Mouse (Mus musculus) midbrain, embryonic 15.5 days (tissue): Measurements from ENCODE around the gene Crcp. TPM values are rescaled to one million over a fixed set of nuclear protein-coding genes. Genes with fewer than 3 reads are reported as not detected.

Experiments
- ATAC-seq: fragments of 200-750 bp; cut with Nextera tagmentation; replicated peaks from 2 replicates; pipeline ENCODE4 v1.8.0; 2017; ENCODE audit warnings: moderate TSS enrichment
- H3K27ac ChIP-seq: fragments of 300-500 bp; sonication (generic); 2 replicates; pipeline ENCODE4 v1.5.1; 2015; ENCODE audit warnings: mild to moderate bottlenecking, inconsistent platforms
- H3K27me3 ChIP-seq: fragments of 300-500 bp; sonication (generic); replicated peaks from 2 replicates; pipeline ENCODE4 v1.6.1; 2015; ENCODE audit warnings: inconsistent platforms
- H3K36me3 ChIP-seq: fragments of 300-500 bp; sonication (generic); replicated peaks from 2 replicates; pipeline ENCODE4 v1.6.1; 2015; ENCODE audit warnings: inconsistent platforms
- H3K4me1 ChIP-seq: fragments of 300-500 bp; sonication (generic); 2 replicates; pipeline ENCODE4 v1.6.1; 2015; ENCODE audit warnings: inconsistent platforms
- H3K4me2 ChIP-seq: fragments of 300-500 bp; sonication (generic); 2 replicates; pipeline ENCODE4 v1.6.1; 2015; ENCODE audit warnings: inconsistent platforms, mild to moderate bottlenecking, moderate library complexity
- H3K4me3 ChIP-seq: fragments of 300-500 bp; sonication (generic); 2 replicates; pipeline ENCODE4 v1.5.1; 2015; ENCODE audit warnings: mild to moderate bottlenecking, inconsistent platforms
- H3K9ac ChIP-seq: fragments of 300-500 bp; sonication (generic); 2 replicates; pipeline ENCODE4 v1.6.1; 2015; ENCODE audit warnings: mild to moderate bottlenecking, inconsistent platforms
- H3K9me3 ChIP-seq: fragments of 300-500 bp; sonication (generic); 2 replicates; pipeline ENCODE4 v1.6.1; 2016; ENCODE audit warnings: inconsistent platforms
- WGBS: fragments of 180-500 bp; shearing (Covaris S2); methylation state at CpG from one replicate; pipeline ENCODE4 v1.1.7; 2015; ENCODE audit warnings: mixed read lengths; 5-methylcytosine and 5-hydroxymethylcytosine counted together
- polyA plus RNA-seq: library from polyadenylated mRNA; unstranded; fragments of >200 nt; fragmentation: Nextera tagmentation; extraction: Ambion mirVana; gene quantifications from 2 replicates; pipeline ENCODE4 v1.2.1, GENCODE M21; 2015

The Crcp gene
- polyA plus RNA-seq, 1 experiment from 2014 or later = 88.6 TPM

DNA sequence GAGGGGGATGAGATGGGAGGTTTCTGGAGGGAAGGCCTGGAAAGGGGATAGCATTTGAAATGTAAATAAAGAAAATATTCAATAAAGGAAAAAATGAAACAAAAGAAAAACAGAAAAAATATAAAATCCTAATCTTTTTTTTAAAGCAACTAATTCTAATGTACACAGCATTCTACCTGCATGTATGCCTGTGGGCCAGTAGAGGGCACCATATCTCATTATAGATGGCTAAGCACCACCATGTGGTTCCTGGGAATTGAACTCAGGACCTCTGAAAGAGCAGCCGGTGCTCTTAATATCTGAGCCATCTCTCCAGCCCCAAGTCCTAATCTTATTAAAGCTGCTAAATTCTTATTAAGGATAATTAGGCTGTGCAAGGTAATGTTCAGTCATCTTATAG, 21.7 kb upstream of the Crcp start:
- H3K4me2 ChIP-seq = no peak overlapping the region
- WGBS = 89% methylated on average over 1 of the region's 1 CpGs

DNA sequence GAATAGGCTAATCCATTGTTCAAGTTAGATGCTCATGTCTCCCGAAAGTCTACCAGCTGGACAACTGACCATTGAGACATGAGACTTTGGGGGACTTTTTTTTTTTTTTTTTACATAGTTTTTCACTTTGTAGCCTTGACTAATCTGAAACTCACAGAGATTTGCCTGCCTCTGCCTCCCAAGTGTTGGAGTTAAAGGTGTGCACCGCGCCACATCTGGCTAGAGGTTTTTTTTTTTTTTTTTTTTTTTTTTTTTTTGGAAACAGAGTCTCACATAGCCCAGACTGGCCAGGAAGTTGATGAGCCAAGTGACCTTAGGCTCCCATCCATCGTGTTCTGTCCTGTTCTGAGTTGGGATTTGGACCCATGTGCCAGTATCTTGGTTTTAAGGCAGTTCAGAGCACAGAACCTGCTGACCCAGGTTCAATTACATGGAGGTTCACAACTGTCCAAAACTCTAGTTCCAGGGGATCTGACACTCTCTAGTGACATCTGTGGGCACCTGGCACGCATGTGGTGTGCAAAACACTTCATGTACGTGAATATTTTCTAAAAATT, 21.0 kb upstream of the Crcp start:
- Histone ChIP-seq H3K9ac (no peak overlapping the region), H3K27ac (no peak overlapping the region), H3K4me3 (no peak overlapping the region), H3K36me3 (no peaks in the 10 kb centered on the region; the same call in 1 of the 2 replicates), H3K4me1 (0 out of 2 replicates have a peak, but pooled peaks cover under 1% of the 10 kb centered on the region), H3K4me2 (no peak overlapping the region), H3K9me3 (no peaks in the 10 kb centered on the region; the same call in 1 of the 2 replicates), H3K27me3 (no peaks in the 10 kb centered on the region)
- ATAC-seq = no peak
- WGBS = 79% methylated on average over 6 of the region's 6 CpGs

More for the DNA sequence above, 21.7 kb upstream of the Crcp start:
- Histone ChIP-seq H3K4me3 (no peak overlapping the region), H3K27me3 (no peaks in the 10 kb centered on the region), H3K9me3 (no peaks in the 10 kb centered on the region; the same call in 1 of the 2 replicates), H3K4me1 (peaks cover 8% of the 10 kb centered on the region), H3K36me3 (no peaks in the 10 kb centered on the region; the same call in 1 of the 2 replicates), H3K27ac (no peak overlapping the region), H3K9ac (no peak overlapping the region)
- ATAC-seq = no peak

DNA sequence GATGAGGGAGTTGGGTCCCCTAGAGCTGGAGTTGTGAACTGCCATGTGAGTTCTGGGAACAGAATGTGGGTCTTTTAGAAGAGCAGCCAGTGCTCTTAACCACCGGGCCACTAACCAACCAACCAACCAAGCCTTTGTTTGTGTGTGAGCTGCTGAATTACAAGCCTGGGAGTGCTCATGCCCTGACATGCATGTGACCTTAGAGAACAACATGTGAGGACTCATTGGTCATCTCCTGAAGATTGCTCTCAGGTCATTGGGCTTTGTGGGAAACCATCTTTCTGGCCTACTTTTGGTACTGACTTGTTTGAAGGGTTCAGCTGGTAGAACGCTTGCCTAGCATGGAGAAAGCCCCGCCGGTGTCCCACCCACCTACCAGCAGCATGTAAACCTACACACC, 19.3 kb upstream of the Crcp start:
- Histone ChIP-seq H3K36me3 (no peaks in the 10 kb centered on the region; the same call in 1 of the 2 replicates), H3K27ac (no peak overlapping the region), H3K4me3 (no peak overlapping the region), H3K9me3 (no peaks in the 10 kb centered on the region; the same call in 1 of the 2 replicates), H3K9ac (no peak overlapping the region), H3K27me3 (no peaks in the 10 kb centered on the region), H3K4me1 (no peaks in the 10 kb centered on the region), H3K4me2 (no peak overlapping the region)
- WGBS = 93% methylated on average over 4 of the region's 4 CpGs
- ATAC-seq = no peak

DNA sequence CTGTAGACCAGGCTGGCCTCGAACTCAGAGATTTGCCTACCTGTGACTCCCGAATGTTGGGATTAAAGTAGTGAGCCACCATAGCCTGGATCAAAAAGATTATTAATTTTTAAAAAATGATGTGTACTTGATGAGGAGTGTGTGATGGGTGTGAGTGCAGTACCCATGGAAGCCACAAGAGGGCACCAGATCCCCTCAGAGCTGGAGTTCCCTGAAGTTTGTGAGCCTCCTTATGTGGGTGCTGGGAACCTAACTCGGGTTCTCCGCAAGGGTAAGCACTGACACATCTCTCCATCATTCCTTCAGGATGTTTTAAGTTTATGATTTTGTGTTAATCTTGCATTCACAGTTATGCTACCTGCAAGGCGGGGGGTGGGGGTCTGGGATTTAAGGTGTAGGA, 18.1 kb upstream of the Crcp start:
- Histone ChIP-seq H3K9me3 (no peaks in the 10 kb centered on the region; the same call in 1 of the 2 replicates), H3K36me3 (no peaks in the 10 kb centered on the region; the same call in 1 of the 2 replicates), H3K27me3 (no peaks in the 10 kb centered on the region), H3K4me1 (no peaks in the 10 kb centered on the region), H3K4me3 (no peak overlapping the region), H3K9ac (no peak overlapping the region), H3K27ac (no peak overlapping the region), H3K4me2 (no peak overlapping the region)
- 96% methylated on average over 5 of the region's 5 CpGs for WGBS
- no peak for ATAC-seq

DNA sequence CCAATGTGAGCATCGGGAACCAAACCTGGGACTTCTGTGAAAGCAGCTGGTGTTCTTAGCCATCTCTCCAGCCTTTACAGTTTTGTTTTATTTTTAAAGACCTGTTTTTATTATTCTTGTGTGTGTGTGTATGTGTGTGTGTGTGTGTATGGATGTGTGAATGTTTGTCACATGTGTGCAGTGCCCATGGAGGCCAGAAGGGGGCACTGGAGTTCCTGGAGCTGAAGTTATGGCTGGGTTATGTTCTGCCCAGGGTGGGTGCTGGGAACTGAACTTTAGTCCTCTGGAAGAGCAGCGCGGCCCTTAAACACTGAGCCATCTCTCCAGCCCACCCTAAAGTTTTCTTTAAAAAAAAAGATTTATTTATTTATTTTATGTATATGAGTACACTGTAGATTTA, 14.0 kb upstream of the Crcp start:
- no peak overlapping the region for H3K27ac ChIP-seq
- H3K36me3 ChIP-seq = no peaks in the 10 kb centered on the region; the same call in 1 of the 2 replicates
- WGBS = 100% methylated on average over 3 of the region's 3 CpGs
- no peaks in the 10 kb centered on the region for H3K4me1 ChIP-seq
- no peak for ATAC-seq
- H3K4me2 ChIP-seq = no peak overlapping the region
- H3K9ac ChIP-seq = no peak overlapping the region
- no peak overlapping the region for H3K4me3 ChIP-seq
- H3K27me3 ChIP-seq = no peaks in the 10 kb centered on the region
- H3K9me3 ChIP-seq = no peaks in the 10 kb centered on the region; the same call in 1 of the 2 replicates

DNA sequence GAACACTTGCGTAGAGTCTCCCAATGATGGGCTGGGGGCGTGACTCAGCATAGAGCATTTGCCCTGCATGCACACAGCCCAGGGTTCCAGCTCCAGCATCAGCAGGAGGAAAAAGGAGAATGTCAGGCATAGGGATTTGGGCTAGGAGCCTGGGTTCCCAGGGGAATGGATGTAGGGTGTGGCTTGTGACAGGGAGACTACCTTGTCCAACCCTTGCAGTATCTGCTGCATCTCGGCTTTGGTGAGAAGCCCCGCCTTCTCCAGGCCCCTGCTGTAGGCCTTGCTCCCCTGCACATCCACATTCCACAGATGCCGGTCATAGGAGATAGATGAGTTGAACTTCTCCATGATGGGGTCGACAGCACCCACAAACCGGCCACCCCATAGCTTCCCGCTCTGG, 9.6 kb upstream of the Crcp start:
- Histone ChIP-seq H3K27ac (no peak overlapping the region), H3K4me2 (no peak overlapping the region), H3K9me3 (no peaks in the 10 kb centered on the region), H3K36me3 (no peaks in the 10 kb centered on the region), H3K27me3 (no peaks in the 10 kb centered on the region), H3K4me3 (no peak overlapping the region), H3K9ac (no peak overlapping the region), H3K4me1 (peaks cover 8% of the 10 kb centered on the region)
- no peak for ATAC-seq
- WGBS = 81% methylated on average over 8 of the region's 8 CpGs

DNA sequence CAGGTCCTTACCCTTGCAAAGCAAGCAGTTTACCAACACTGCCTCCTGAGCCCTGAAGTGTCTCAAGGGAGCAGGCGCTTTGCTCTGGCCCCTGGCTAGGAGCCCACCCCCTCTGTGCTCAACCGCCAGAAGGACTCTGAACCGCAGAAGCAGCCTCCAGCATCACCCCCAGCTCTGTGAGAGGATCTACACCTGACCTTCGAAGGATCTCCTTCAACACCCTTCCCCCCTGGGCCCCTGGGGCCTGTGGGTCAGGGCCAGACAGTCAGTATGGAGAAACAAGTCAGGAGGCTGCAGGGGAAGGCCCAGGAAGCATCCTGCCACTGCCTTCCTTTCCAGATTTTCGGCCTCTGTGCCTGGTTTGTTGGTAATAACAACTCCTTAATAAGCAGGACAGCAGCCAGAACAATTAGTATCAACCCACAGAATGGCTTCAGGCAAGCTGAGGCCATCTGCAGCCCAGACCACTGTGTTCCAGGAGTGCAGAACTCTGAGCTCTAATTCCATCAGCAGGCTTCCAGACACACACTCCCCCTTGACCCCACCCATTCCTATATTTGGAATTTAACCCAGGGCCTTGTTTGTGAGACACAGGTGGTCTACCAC, 7.6 kb upstream of the Crcp start:
- H3K9ac ChIP-seq = no peak overlapping the region
- H3K27ac ChIP-seq = no peak overlapping the region
- no peak overlapping the region for H3K4me3 ChIP-seq
- ATAC-seq = no peak
- peaks cover 8% of the 10 kb centered on the region for H3K4me1 ChIP-seq
- no peaks in the 10 kb centered on the region for H3K9me3 ChIP-seq
- H3K36me3 ChIP-seq = no peaks in the 10 kb centered on the region
- 61% methylated on average over 5 of the region's 5 CpGs for WGBS
- H3K27me3 ChIP-seq = no peaks in the 10 kb centered on the region
- no peak overlapping the region for H3K4me2 ChIP-seq

DNA sequence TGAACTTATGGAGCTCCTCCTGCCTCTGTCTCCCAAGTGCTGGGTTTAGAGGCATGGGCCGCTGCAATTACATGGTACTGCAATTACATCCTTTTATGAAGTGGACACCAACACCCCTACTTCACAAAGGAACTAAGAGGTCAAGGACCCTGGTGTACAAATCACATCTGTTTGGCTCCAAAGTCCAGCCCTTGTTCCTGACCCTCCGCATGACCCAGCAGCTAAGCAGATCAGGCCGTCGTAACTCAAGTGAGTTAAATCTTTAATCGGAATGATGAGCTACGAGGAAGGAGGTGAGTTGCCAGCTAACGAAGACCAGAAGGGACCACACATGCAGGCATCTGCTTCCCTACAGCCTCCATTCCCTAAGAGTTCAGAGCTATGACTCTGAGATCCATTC, 6.7 kb upstream of the Crcp start:
- no peak overlapping the region for H3K4me2 ChIP-seq
- no peak overlapping the region for H3K9ac ChIP-seq
- no peak overlapping the region for H3K27ac ChIP-seq
- H3K4me3 ChIP-seq = no peak overlapping the region
- 85% methylated on average over 7 of the region's 7 CpGs for WGBS
- H3K36me3 ChIP-seq = no peaks in the 10 kb centered on the region
- H3K9me3 ChIP-seq = no peaks in the 10 kb centered on the region
- H3K27me3 ChIP-seq = no peaks in the 10 kb centered on the region
- peaks cover 8% of the 10 kb centered on the region for H3K4me1 ChIP-seq
- ATAC-seq = no peak

DNA sequence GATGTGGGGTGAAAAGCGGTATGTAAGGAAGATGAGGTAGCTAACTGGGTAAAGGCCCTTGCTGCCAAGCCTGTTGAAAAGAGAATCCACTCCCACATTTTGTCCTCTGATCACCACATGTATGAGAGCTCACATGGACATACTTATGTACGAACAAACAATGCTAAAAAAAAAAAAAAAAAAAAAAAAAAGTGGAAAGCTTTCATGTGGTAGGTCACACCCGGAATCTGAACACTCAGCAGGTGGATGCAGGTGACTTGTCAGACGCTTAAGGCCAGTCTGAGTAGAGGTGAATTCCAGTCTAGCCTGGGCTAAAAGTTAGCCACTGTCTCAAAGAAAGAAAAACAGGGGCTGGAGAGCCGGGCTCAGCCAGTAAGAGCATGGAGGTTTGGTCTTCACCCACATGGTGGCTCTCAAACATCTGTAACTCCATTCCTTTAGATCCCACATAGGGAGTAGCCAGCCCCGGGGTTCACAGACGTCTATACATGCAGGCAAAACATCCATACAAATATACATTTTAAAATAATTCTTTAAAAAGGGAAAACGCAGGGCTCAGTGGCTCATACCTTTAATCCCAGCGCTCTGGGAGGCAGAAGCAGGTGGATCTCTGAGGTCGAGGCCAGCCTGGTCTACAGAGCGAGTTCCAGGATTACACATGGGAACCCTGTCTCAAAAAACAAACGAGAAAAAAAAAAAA, 5.9 kb upstream of the Crcp start:
- H3K4me3 ChIP-seq = peak overlapping the region; percentile 56

DNA sequence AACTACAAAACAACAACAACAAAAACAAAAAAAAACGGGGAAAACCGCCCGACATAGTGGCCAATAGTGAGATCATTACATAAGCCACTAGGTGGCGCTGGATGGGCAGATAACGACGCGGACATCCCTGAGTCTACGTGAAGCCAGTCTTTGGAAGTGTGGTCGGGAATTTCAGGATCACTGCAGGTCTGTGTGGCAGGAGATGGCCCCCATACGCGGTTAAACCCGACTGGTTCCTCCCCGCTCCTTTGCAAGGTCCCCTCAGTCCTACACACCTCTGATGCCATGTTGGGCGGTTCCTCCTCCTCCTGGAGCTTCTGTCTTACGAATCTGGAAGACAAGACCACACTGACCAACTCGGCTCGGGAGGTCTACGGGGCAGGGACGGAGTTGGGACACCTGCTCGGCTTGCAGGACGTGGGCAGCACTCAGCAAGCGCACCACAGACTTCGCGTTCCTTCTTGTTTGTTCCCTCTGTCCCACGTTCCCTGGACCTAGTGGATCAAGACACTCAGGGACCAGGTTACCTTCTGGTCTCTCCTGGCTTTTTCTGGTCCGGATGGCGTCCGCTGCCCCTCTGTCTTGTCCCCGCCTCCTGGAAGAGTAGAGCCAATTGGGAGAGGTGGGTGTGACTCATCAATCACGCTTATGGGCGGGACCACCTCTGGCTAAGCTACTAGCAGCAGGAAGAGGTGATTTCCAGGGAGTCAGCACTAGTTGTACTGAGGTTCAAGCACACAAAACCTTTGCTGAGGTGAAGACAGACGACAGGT, 5.1 kb upstream of the Crcp start:
- no peaks in the 10 kb centered on the region for H3K9me3 ChIP-seq

More for the DNA sequence above, 5.9 kb upstream of the Crcp start:
- ATAC-seq = no peak
- WGBS = 44% methylated on average over 12 of the region's 12 CpGs
- H3K4me1 ChIP-seq = peaks cover 8% of the 10 kb centered on the region
- H3K4me2 ChIP-seq = peak overlapping the region; percentile 85
- no peaks in the 10 kb centered on the region for H3K9me3 ChIP-seq
- H3K27ac ChIP-seq = no peak overlapping the region
- H3K9ac ChIP-seq = no peak overlapping the region
- H3K36me3 ChIP-seq = no peaks in the 10 kb centered on the region
- no peaks in the 10 kb centered on the region for H3K27me3 ChIP-seq

DNA sequence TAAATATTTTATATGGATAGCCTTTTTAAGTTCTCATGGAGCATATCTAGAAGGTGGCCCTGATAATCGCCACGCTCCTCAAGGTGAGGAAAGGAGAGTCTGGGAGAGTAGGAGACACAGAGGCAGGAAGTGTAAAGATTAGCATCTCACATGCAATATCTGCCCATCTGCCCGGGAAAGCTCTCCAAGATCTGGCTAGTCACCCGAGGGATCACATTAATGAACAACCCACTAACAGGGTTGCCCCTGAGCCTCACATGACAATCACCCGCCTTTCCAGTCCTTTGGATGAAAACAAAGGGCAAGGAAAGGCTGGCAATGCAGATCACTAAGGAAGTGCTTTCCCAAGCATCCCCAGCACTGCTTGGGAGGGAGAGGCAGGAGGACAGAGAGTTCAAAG, 2.0 kb upstream of the Crcp start:
- Histone ChIP-seq H3K4me2 (no peak overlapping the region), H3K36me3 (no peaks in the 10 kb centered on the region), H3K4me3 (no peak overlapping the region), H3K27me3 (no peaks in the 10 kb centered on the region), H3K27ac (no peak overlapping the region), H3K9me3 (no peaks in the 10 kb centered on the region), H3K4me1 (peaks cover 17% of the 10 kb centered on the region), H3K9ac (no peak overlapping the region)
- 76% methylated on average over 5 of the region's 5 CpGs for WGBS
- no peak for ATAC-seq

More for the DNA sequence above, 5.1 kb upstream of the Crcp start:
- Histone ChIP-seq H3K4me1 (peaks cover 8% of the 10 kb centered on the region), H3K27ac (peak overlapping the region; percentile 84), H3K9ac (peak overlapping the region; percentile 52), H3K27me3 (no peaks in the 10 kb centered on the region), H3K4me3 (peak overlapping the region; percentile 56), H3K4me2 (peak overlapping the region; percentile 85), H3K36me3 (no peaks in the 10 kb centered on the region)
- ATAC-seq = peak; percentile 91
- under 1% methylated on average over 32 of the region's 32 CpGs for WGBS

DNA sequence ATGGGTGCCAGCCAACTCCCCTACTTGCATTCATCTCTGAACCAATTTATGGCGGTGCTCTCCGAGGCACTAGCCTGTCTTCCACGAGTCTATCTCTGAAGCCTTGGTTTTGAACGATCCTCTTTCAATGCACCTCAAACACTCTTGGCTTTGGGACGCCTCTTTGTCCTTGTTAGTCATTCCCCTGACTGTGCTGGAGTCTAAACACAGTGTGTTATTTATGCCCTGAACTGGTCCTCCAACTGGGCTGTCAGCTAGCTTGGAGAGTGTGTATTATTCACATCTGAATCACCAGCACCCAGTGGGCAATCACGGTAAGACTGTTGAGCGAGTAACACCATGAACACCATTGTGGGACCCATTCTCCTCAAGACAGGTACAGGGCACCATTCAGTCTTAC, 1.4 kb upstream of the Crcp start:
- peaks cover 17% of the 10 kb centered on the region for H3K4me1 ChIP-seq
- no peak for ATAC-seq
- H3K27ac ChIP-seq = no peak overlapping the region
- H3K4me3 ChIP-seq = no peak overlapping the region
- H3K4me2 ChIP-seq = no peak overlapping the region
- no peak overlapping the region for H3K9ac ChIP-seq
- 91% methylated on average over 7 of the region's 7 CpGs for WGBS
- no peaks in the 10 kb centered on the region for H3K36me3 ChIP-seq
- H3K9me3 ChIP-seq = no peaks in the 10 kb centered on the region
- no peaks in the 10 kb centered on the region for H3K27me3 ChIP-seq
